In genomic region chr19:59457011-59457945, GRCm38 (mm10) we compare ENCODE assay signal across 9 mouse cellular contexts. TPM values are rescaled to one million over a fixed set of nuclear protein-coding genes. Genes with fewer than 3 reads are reported as not detected.
DNase-seq lines count a peak whose midpoint lies in the region; ATAC-seq lines count a peak whose summit lies in the region.
"Had no signal": no experiment of that assay in that cellular context is flagged by ENCODE, and none has a peak within 500 bp of the region (broad histone marks: within the 10 kb centered on the region; RNA-seq: fewer than 3 reads in every experiment).

No protein-coding gene starts in this region.

- no peak overlapping the region for H3K4me2 ChIP-seq in intestine, embryonic 14.5 days (ENCODE audit: low read length)
- H3K4me2 ChIP-seq in intestine, embryonic 16.5 days (ENCODE audit: low read depth, low read length) = no peak overlapping the region
- no peak overlapping the region for H3K4me2 ChIP-seq in hindbrain, embryonic 11.5 days (replicated peaks; ENCODE audit: low read depth, low read length)
- H3K4me2 ChIP-seq in stomach, embryonic 14.5 days (replicated peaks; ENCODE audit: low read depth, low read length) = peak overlapping the region; percentile 41; the same call in 1 of the 2 replicates

- H3K4me3 ChIP-seq in intestine, embryonic 14.5 days (ENCODE audit: low read depth, low read length) = peak overlapping the region; percentile 20; the same call in 1 of the 2 replicates
- no peak overlapping the region for H3K4me3 ChIP-seq in intestine, embryonic 16.5 days (ENCODE audit: low read length)
- peak overlapping the region; percentile 31; the same call in 1 of the 2 replicates for H3K4me3 ChIP-seq in hindbrain, embryonic 11.5 days (ENCODE audit: low read depth, low read length)
- H3K4me3 ChIP-seq in limb, embryonic 10.5 days = peak overlapping the region; percentile 60
- H3K4me3 ChIP-seq in stomach, embryonic 14.5 days (ENCODE audit: low read depth, low read length) = no peak overlapping the region; the same call in 1 of the 2 replicates

- no peak overlapping the region for H3K9ac ChIP-seq in intestine, embryonic 14.5 days (ENCODE audit: low read length)
- H3K9ac ChIP-seq in intestine, embryonic 16.5 days (ENCODE audit: low read depth, low read length) = no peak overlapping the region
- H3K9ac ChIP-seq in hindbrain, embryonic 11.5 days (ENCODE audit: low read depth, low read length) = no peak overlapping the region
- H3K9ac ChIP-seq in stomach, embryonic 14.5 days (replicated peaks; ENCODE audit: low read depth, low read length) = no peak overlapping the region

- DNase-seq in intestine, embryonic 14.5 days (ENCODE audit: low spot score) = peak; percentile 73
- DNase-seq in brain, embryonic 18.5 days (ENCODE audit: low read depth, low spot score) = peak; percentile 67
- DNase-seq in hindbrain, embryonic 11.5 days (ENCODE audit: low spot score) = peak; percentile 66
- DNase-seq in limb, embryonic 10.5 days (ENCODE audit: low spot score) = peak; percentile 81
- no peak for DNase-seq in spleen, postnatal 36 days (ENCODE audit: low spot score in 2 of 2)
- DNase-seq in thymus, postnatal 4 days = no peak

- H3K36me3 ChIP-seq in intestine, embryonic 14.5 days (ENCODE audit: control insufficient read depth, insufficient read depth, low read length) = no peaks in the 10 kb centered on the region
- no peaks in the 10 kb centered on the region for H3K36me3 ChIP-seq in intestine, embryonic 16.5 days (ENCODE audit: control insufficient read depth, insufficient read depth, low read length)
- H3K36me3 ChIP-seq in hindbrain, embryonic 11.5 days (ENCODE audit: control insufficient read depth, insufficient read depth, low read length) = no peaks in the 10 kb centered on the region
- no peaks in the 10 kb centered on the region for H3K36me3 ChIP-seq in limb, embryonic 10.5 days
- no peaks in the 10 kb centered on the region for H3K36me3 ChIP-seq in stomach, embryonic 14.5 days (ENCODE audit: control insufficient read depth, insufficient read depth, low read length)

- peaks cover 16% of the 10 kb centered on the region for H3K4me1 ChIP-seq in intestine, embryonic 14.5 days (replicated peaks; ENCODE audit: control insufficient read depth, insufficient read depth, low read length)
- peaks cover 14% of the 10 kb centered on the region; the same call in 1 of the 2 replicates for H3K4me1 ChIP-seq in intestine, embryonic 16.5 days (ENCODE audit: control insufficient read depth, insufficient read depth, low read length)
- 0 out of 2 replicates have a peak, but pooled peaks cover 4% of the 10 kb centered on the region for H3K4me1 ChIP-seq in hindbrain, embryonic 11.5 days (replicated peaks; ENCODE audit: control insufficient read depth, insufficient read depth, low read length)
- peaks cover 46% of the 10 kb centered on the region for H3K4me1 ChIP-seq in limb, embryonic 10.5 days
- H3K4me1 ChIP-seq in stomach, embryonic 14.5 days (ENCODE audit: control insufficient read depth, insufficient read depth, low read length) = peaks cover 10% of the 10 kb centered on the region; the same call in 1 of the 2 replicates

- H3K9me3 ChIP-seq in intestine, embryonic 14.5 days (ENCODE audit: control insufficient read depth, low read length) = no peaks in the 10 kb centered on the region
- no peaks in the 10 kb centered on the region for H3K9me3 ChIP-seq in intestine, embryonic 16.5 days (ENCODE audit: control insufficient read depth, low read length)
- no peaks in the 10 kb centered on the region for H3K9me3 ChIP-seq in hindbrain, embryonic 11.5 days (ENCODE audit: control insufficient read depth, low read length)
- H3K9me3 ChIP-seq in limb, embryonic 10.5 days (replicated peaks) = no peaks in the 10 kb centered on the region
- no peaks in the 10 kb centered on the region for H3K9me3 ChIP-seq in stomach, embryonic 14.5 days (ENCODE audit: control insufficient read depth, low read depth, low read length)

- no peak for ATAC-seq in intestine, embryonic 14.5 days (replicated peaks; ENCODE audit: low FRiP score, low TSS enrichment, low read depth)
- ATAC-seq in intestine, embryonic 16.5 days = no peak
- ATAC-seq in hindbrain, embryonic 11.5 days (ENCODE audit: low FRiP score) = no peak
- ATAC-seq in stomach, embryonic 14.5 days (ENCODE audit: insufficient number of reproducible peaks, insufficient read depth, low FRiP score, low read depth) = no peak

- 2% methylated on average over 23 of the region's 23 CpGs for WGBS in intestine, embryonic 14.5 days
- WGBS in intestine, embryonic 16.5 days = 2% methylated on average over 23 of the region's 23 CpGs
- 2% methylated on average over 23 of the region's 23 CpGs for WGBS in hindbrain, embryonic 11.5 days
- WGBS in limb, embryonic 10.5 days = under 1% methylated on average over 23 of the region's 23 CpGs
- 3% methylated on average over 23 of the region's 23 CpGs for WGBS in stomach, embryonic 14.5 days

- H3K27ac ChIP-seq in intestine, embryonic 14.5 days (ENCODE audit: low read depth) = no peak overlapping the region
- H3K27ac ChIP-seq in intestine, embryonic 16.5 days (ENCODE audit: low read length) = no peak overlapping the region
- no peak overlapping the region for H3K27ac ChIP-seq in hindbrain, embryonic 11.5 days (ENCODE audit: low read depth, low read length)
- H3K27ac ChIP-seq in limb, embryonic 10.5 days = peak overlapping the region; percentile 87
- no peak overlapping the region for H3K27ac ChIP-seq in stomach, embryonic 14.5 days (ENCODE audit: low read length)
- H3K27ac ChIP-seq: macrophage had no signal

- peaks cover 98% of the 10 kb centered on the region for H3K27me3 ChIP-seq in intestine, embryonic 14.5 days (replicated peaks; ENCODE audit: control insufficient read depth, insufficient read depth, low read length)
- peaks cover 90% of the 10 kb centered on the region for H3K27me3 ChIP-seq in intestine, embryonic 16.5 days (replicated peaks; ENCODE audit: control insufficient read depth, insufficient read depth, low read length)
- peaks cover 89% of the 10 kb centered on the region for H3K27me3 ChIP-seq in hindbrain, embryonic 11.5 days (ENCODE audit: control insufficient read depth, insufficient read depth, low read length)
- peaks cover 100% of the 10 kb centered on the region for H3K27me3 ChIP-seq in limb, embryonic 10.5 days (ENCODE audit: low read depth, poor library complexity, severe bottlenecking)
- peaks cover 70% of the 10 kb centered on the region for H3K27me3 ChIP-seq in stomach, embryonic 14.5 days (ENCODE audit: control insufficient read depth, insufficient read depth, low read length)

RNA-seq across cellular contexts. Expression of gene Emx2, which starts 0.9 kb away (rescaled TPM):
- not detected in 2 replicates for polyA plus RNA-seq in intestine, embryonic 14.5 days (2014; fragmentation: Nextera tagmentation; extraction: Ambion mirVana)
- not detected in 2 replicates for polyA plus RNA-seq in intestine, embryonic 16.5 days (2015; fragmentation: Nextera tagmentation; extraction: Ambion mirVana)
- polyA plus RNA-seq in hindbrain, embryonic 11.5 days (2014; fragmentation: Nextera tagmentation; extraction: Ambion mirVana) = 1.0 and 1.4 TPM in 2 replicates
- polyA plus RNA-seq in limb, embryonic 10.5 days (2016; fragmentation: Nextera tagmentation; extraction: Ambion mirVana) = 12.0 and 12.7 TPM in 2 replicates
- 0.22 and 0.30 TPM in 2 replicates for polyA plus RNA-seq in stomach, embryonic 14.5 days (2014; fragmentation: Nextera tagmentation; extraction: Ambion mirVana)
- polyA plus RNA-seq: macrophage had no signal

Comparison
In these comparisons a context has a peak if more than half of its experiments do, and no peak if none do; other contexts are left out.
1. H3K4me3 ChIP-seq: peak in intestine, embryonic 14.5 days (single experiment), hindbrain, embryonic 11.5 days (single experiment) and limb, embryonic 10.5 days (single experiment); none in intestine, embryonic 16.5 days (single experiment) and stomach, embryonic 14.5 days (single experiment).
2. DNase-seq: peak in intestine, embryonic 14.5 days (single experiment), brain, embryonic 18.5 days (single experiment), hindbrain, embryonic 11.5 days (single experiment) and limb, embryonic 10.5 days (single experiment); none in spleen, postnatal 36 days (0 of 2) and thymus, postnatal 4 days (single experiment).